11 mouse cellular contexts compared by ENCODE assay signal in the genomic region with DNA sequence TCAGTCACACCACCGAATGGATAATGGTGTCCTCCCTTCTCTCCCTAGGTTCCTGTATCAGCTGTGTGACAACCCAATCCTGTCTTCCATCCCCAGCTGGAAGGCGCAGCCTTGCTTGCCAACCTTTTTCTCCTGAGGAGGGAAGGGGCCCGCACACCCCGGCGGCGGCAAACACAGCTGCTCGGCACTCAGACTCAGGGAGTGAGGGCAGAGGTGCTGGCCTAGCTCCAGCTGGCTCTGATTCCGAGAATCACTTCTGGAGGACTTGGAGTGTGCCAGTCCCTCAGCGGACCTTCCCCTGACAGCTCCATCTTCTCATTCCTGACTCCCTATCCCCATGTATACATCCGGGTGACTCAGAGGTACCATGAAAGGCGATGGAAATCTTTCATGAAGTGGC. TPM values are rescaled to one million over a fixed set of nuclear protein-coding genes. Genes with fewer than 3 reads are reported as not detected.
A peak's percentile ranks its signal among the peaks of the same experiment; 100 is the strongest.
DNase-seq lines count a peak whose midpoint lies in the region; ATAC-seq and TF ChIP-seq lines count a peak whose summit lies in the region.
"Had no signal": no experiment of that assay in that cellular context is flagged by ENCODE, and none has a peak within 500 bp of the region (broad histone marks: within the 10 kb centered on the region; RNA-seq: fewer than 3 reads in every experiment).

No protein-coding gene starts in this region.

- H3K27me3 ChIP-seq in kidney, adult 2 months (replicated peaks; ENCODE audit: control insufficient read depth, insufficient read depth, low read length): no peaks in the 10 kb centered on the region
- no peaks in the 10 kb centered on the region for H3K27me3 ChIP-seq in kidney, embryonic 15.5 days
- H3K27me3 ChIP-seq in embryonic facial prominence, embryonic 14.5 days (replicated peaks; ENCODE audit: control insufficient read depth, insufficient read depth, low read length): no peaks in the 10 kb centered on the region
- H3K27me3 ChIP-seq in hindbrain, embryonic 16.5 days (replicated peaks; ENCODE audit: control insufficient read depth, insufficient read depth, low read length): no peaks in the 10 kb centered on the region
- H3K27me3 ChIP-seq in cerebellum, adult 2 months (ENCODE audit: control insufficient read depth, insufficient read depth, low read length): peaks cover 2% of the 10 kb centered on the region; the same call in 1 of the 2 replicates
- H3K27me3 ChIP-seq: Patski had no signal

- no peaks in the 10 kb centered on the region for H3K36me3 ChIP-seq in kidney, adult 2 months (ENCODE audit: control insufficient read depth, insufficient read depth, low read length)
- H3K36me3 ChIP-seq in kidney, embryonic 15.5 days: no peaks in the 10 kb centered on the region
- no peaks in the 10 kb centered on the region for H3K36me3 ChIP-seq in embryonic facial prominence, embryonic 14.5 days (ENCODE audit: control insufficient read depth, insufficient read depth, low read length)
- no peaks in the 10 kb centered on the region for H3K36me3 ChIP-seq in hindbrain, embryonic 16.5 days (ENCODE audit: control insufficient read depth, insufficient read depth, low read length)

- no peak overlapping the region for H3K4me2 ChIP-seq in kidney, embryonic 15.5 days
- no peak overlapping the region for H3K4me2 ChIP-seq in embryonic facial prominence, embryonic 14.5 days (ENCODE audit: low read depth, low read length)
- H3K4me2 ChIP-seq in hindbrain, embryonic 16.5 days (ENCODE audit: low read length): no peak overlapping the region

- no peak overlapping the region for H3K4me3 ChIP-seq in kidney, adult 2 months (ENCODE audit: insufficient read depth, low read depth, low read length)
- H3K4me3 ChIP-seq in kidney, embryonic 15.5 days (replicated peaks): no peak overlapping the region
- no peak overlapping the region for H3K4me3 ChIP-seq in embryonic facial prominence, embryonic 14.5 days (ENCODE audit: low read depth, low read length)
- H3K4me3 ChIP-seq in hindbrain, embryonic 16.5 days (ENCODE audit: low read length): no peak overlapping the region
- H3K4me3 ChIP-seq in cerebellum, adult 2 months (replicated peaks; ENCODE audit: insufficient read depth, low read depth, low read length): no peak overlapping the region

- no peaks in the 10 kb centered on the region for H3K4me1 ChIP-seq in kidney, adult 2 months (ENCODE audit: control insufficient read depth, insufficient read depth, low read length)
- H3K4me1 ChIP-seq in kidney, embryonic 15.5 days: peaks cover 32% of the 10 kb centered on the region
- peaks cover 16% of the 10 kb centered on the region for H3K4me1 ChIP-seq in embryonic facial prominence, embryonic 14.5 days (ENCODE audit: control insufficient read depth, insufficient read depth, low read length)
- peaks cover 16% of the 10 kb centered on the region for H3K4me1 ChIP-seq in hindbrain, embryonic 16.5 days (ENCODE audit: control insufficient read depth, insufficient read depth, low read depth, low read length)
- H3K4me1 ChIP-seq in cerebellum, adult 2 months (ENCODE audit: control insufficient read depth, insufficient read depth, low read length): peaks cover 7% of the 10 kb centered on the region

- H3K27ac ChIP-seq in kidney, adult 2 months (ENCODE audit: insufficient read depth, low read depth, low read length): no peak overlapping the region
- H3K27ac ChIP-seq in kidney, embryonic 15.5 days: no peak overlapping the region
- no peak overlapping the region for H3K27ac ChIP-seq in embryonic facial prominence, embryonic 14.5 days (replicated peaks; ENCODE audit: low read depth, low read length)
- peak overlapping the region; percentile 48 for H3K27ac ChIP-seq in hindbrain, embryonic 16.5 days (ENCODE audit: low read depth, low read length)
- no peak overlapping the region for H3K27ac ChIP-seq in cerebellum, adult 2 months (ENCODE audit: insufficient read depth, low read length)
- H3K27ac ChIP-seq: macrophage had no signal

- no peak for ATAC-seq in kidney, embryonic 15.5 days (replicated peaks; ENCODE audit: low FRiP score)
- peak; percentile 42 for ATAC-seq in embryonic facial prominence, embryonic 14.5 days (ENCODE audit: low read depth)
- peak; percentile 50; the same call in 1 of the 2 replicates for ATAC-seq in hindbrain, embryonic 16.5 days
- ATAC-seq: Patski had no signal

- DNase-seq in kidney, adult 2 months: peak; percentile 80
- DNase-seq in embryonic facial prominence, embryonic 14.5 days (ENCODE audit: low spot score): peak; percentile 84
- peak; percentile 70 for DNase-seq in lung, postnatal 36 days
- DNase-seq in thymus, postnatal 14 days: no peak
- DNase-seq in thymus, postnatal 4 days: no peak
- no peak for DNase-seq in cerebellum, adult 2 months

- no peaks in the 10 kb centered on the region for H3K9me3 ChIP-seq in kidney, embryonic 15.5 days (replicated peaks)
- H3K9me3 ChIP-seq in embryonic facial prominence, embryonic 14.5 days (ENCODE audit: control insufficient read depth, low read length): no peaks in the 10 kb centered on the region
- H3K9me3 ChIP-seq in hindbrain, embryonic 16.5 days (ENCODE audit: control insufficient read depth, low read length): no peaks in the 10 kb centered on the region

- no peak overlapping the region for H3K9ac ChIP-seq in kidney, embryonic 15.5 days
- H3K9ac ChIP-seq in embryonic facial prominence, embryonic 14.5 days (ENCODE audit: low read depth, low read length): no peak overlapping the region
- H3K9ac ChIP-seq in hindbrain, embryonic 16.5 days (ENCODE audit: low read depth, low read length): no peak overlapping the region

- 30% methylated on average over 11 of the region's 11 CpGs for WGBS in kidney, adult 2 months
- 50% methylated on average over 11 of the region's 11 CpGs for WGBS in kidney, embryonic 15.5 days
- 37% methylated on average over 11 of the region's 11 CpGs for WGBS in embryonic facial prominence, embryonic 14.5 days
- 31% methylated on average over 11 of the region's 11 CpGs for WGBS in hindbrain, embryonic 16.5 days
- 32% methylated on average over 11 of the region's 11 CpGs for WGBS in cerebellum, adult 2 months

- no peak for TF ChIP-seq CTCF in kidney, adult 2 months (conservative IDR thresholded peaks at IDR 0.05; ENCODE audit: insufficient read depth, insufficient read length, low read depth, low read length)
- TF ChIP-seq CTCF in cerebellum, adult 2 months (IDR thresholded peaks at IDR 0.05; ENCODE audit: borderline replicate concordance, insufficient read depth, low read depth, low read length): no peak

- TF ChIP-seq POLR2A in kidney, adult 2 months (IDR thresholded peaks at IDR 0.05; ENCODE audit: low read depth, low read length): no peak
- TF ChIP-seq POLR2A in cerebellum, adult 2 months (IDR thresholded peaks at IDR 0.05; ENCODE audit: borderline replicate concordance, insufficient read depth, low read length): no peak

RNA-seq across cellular contexts. Expression of gene Ccdc182, which starts 36.9 kb away (rescaled TPM):
- 0.34 and 0.61 TPM in 2 replicates for polyA plus RNA-seq in kidney, adult 2 months (2012; rRNA removed)
- polyA plus RNA-seq in kidney, embryonic 15.5 days (2015; fragmentation: Nextera tagmentation; extraction: Ambion mirVana): 3.1 and 3.7 TPM in 2 replicates
- not detected in 2 replicates for polyA plus RNA-seq in embryonic facial prominence, embryonic 14.5 days (2014; fragmentation: Nextera tagmentation; extraction: Ambion mirVana)
- polyA plus RNA-seq in hindbrain, embryonic 16.5 days (2015; fragmentation: Nextera tagmentation; extraction: Ambion mirVana): 0.13 TPM in 1 of 2 replicates, not detected in the other
- polyA plus RNA-seq in cerebellum, adult 2 months (2012; rRNA removed): 0.23 TPM in 1 of 2 replicates, not detected in the other
- polyA plus RNA-seq: frontal cortex, adult 2 months; macrophage; Patski had no signal

Comparison
In these comparisons a context has a peak if more than half of its experiments do, and no peak if none do; other contexts are left out.
1. DNase-seq: peak in kidney, adult 2 months (single experiment), embryonic facial prominence, embryonic 14.5 days (single experiment) and lung, postnatal 36 days (single experiment); none in thymus, postnatal 14 days (single experiment), thymus, postnatal 4 days (single experiment) and cerebellum, adult 2 months (0 of 2).